Mouse (Mus musculus) C2C12 (cell line): ENCODE results near the gene Bmp7.

Experiments used
- CTCF ChIP-seq: IDR thresholded peaks from one replicate; pipeline ENCODE4 v1.5.1; 2011; ENCODE audit not compliant: control insufficient read depth, insufficient read depth, insufficient read length
- USF1 ChIP-seq: IDR thresholded peaks from one replicate; pipeline ENCODE4 v1.6.1; 2011; ENCODE audit warnings: low read depth, mild to moderate bottlenecking, control low read depth, moderate library complexity

DNA sequence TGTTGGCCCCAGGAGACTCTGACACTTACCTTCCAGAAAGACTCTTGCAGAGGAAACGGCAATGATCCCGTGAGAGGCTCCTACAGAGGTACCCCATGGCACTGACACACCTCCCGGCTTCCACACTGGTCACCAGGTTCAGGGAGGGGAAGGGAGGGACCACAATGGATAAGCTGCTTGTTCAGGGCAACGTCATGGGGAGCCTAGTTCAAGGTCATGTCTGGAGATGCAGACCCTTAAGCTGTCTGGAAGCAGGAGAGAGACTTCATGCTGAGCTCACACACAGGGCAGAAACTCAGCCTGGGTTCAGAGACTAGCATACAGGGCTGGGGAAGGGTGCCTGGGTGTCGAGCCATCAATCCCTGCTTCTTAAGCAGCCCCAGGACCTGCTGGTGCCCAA lies 73.8 kb downstream of the Bmp7 start:
- TF ChIP-seq CTCF (no peak), USF1 (no peak)
